Mouse (Mus musculus) heart, embryonic 11.5 days (tissue): ENCODE results near the gene Dnal1. TPM values are rescaled to one million over a fixed set of nuclear protein-coding genes. Genes with fewer than 3 reads are reported as not detected.

Source experiments
- ATAC-seq: fragments of 200-750 bp; cut with Nextera tagmentation; replicated peaks from 2 replicates; pipeline ENCODE4 v1.8.0; 2017; ENCODE audit warnings: moderate library complexity; ENCODE audit not compliant: insufficient number of reproducible peaks, low FRiP score, low TSS enrichment
- H3K27ac ChIP-seq: fragments of 300-500 bp; sonication (generic); 2 replicates; pipeline ENCODE4 v1.5.1; 2014; ENCODE audit warnings: mild to moderate bottlenecking, low read depth, low read length
- H3K27me3 ChIP-seq: fragments of 300-500 bp; sonication (generic); 2 replicates; pipeline ENCODE4 v1.6.1; 2014; ENCODE audit warnings: mild to moderate bottlenecking, low read length, mixed read lengths; ENCODE audit not compliant: control insufficient read depth, insufficient read depth
- H3K36me3 ChIP-seq: fragments of 300-500 bp; sonication (generic); 2 replicates; pipeline ENCODE4 v1.6.1; 2014; ENCODE audit warnings: mild to moderate bottlenecking, low read length, moderate library complexity, mixed read lengths; ENCODE audit not compliant: control insufficient read depth, insufficient read depth
- H3K4me1 ChIP-seq: fragments of 300-500 bp; sonication (generic); 2 replicates; pipeline ENCODE4 v1.6.1; 2014; ENCODE audit warnings: low read length; ENCODE audit not compliant: control insufficient read depth, insufficient read depth
- H3K4me2 ChIP-seq: fragments of 300-500 bp; sonication (generic); 2 replicates; pipeline ENCODE4 v1.6.1; 2014; ENCODE audit warnings: mild to moderate bottlenecking, moderate library complexity
- H3K4me3 ChIP-seq: fragments of 300-500 bp; sonication (generic); 2 replicates; pipeline ENCODE4 v1.5.1; 2014; ENCODE audit warnings: low read depth, low read length
- H3K9ac ChIP-seq: fragments of 300-500 bp; sonication (generic); 2 replicates; pipeline ENCODE4 v1.6.1; 2014; ENCODE audit warnings: mild to moderate bottlenecking, low read depth, low read length, moderate library complexity
- H3K9me3 ChIP-seq: fragments of 300-500 bp; sonication (generic); replicated peaks from 2 replicates; pipeline ENCODE4 v1.6.1; 2016; ENCODE audit warnings: low read length; ENCODE audit not compliant: control insufficient read depth
- WGBS: fragments of 180-500 bp; shearing (Covaris S2); extraction: QIAGEN DNeasy Blood & Tissue Kit; methylation state at CpG from one replicate; pipeline ENCODE4 v1.1.7; 2014; ENCODE audit not compliant: insufficient replicate concordance; 5-methylcytosine and 5-hydroxymethylcytosine counted together
- polyA plus RNA-seq: library from polyadenylated mRNA; unstranded; fragments of >200 nt; fragmentation: Nextera tagmentation; extraction: Ambion mirVana; gene quantifications from 2 replicates; pipeline ENCODE4 v1.2.1, GENCODE M21; 2014

The Dnal1 gene
- polyA plus RNA-seq, 1 experiment from 2014 or later: 2.9 TPM

- no peak overlapping the region for H3K9ac ChIP-seq
- ATAC-seq: no peak
- no peak overlapping the region for H3K4me3 ChIP-seq
- 72% methylated on average over 1 of the region's 1 CpGs for WGBS
- no peak overlapping the region for H3K4me2 ChIP-seq
- H3K4me1 ChIP-seq: no peaks in the 10 kb centered on the region
- no peak overlapping the region for H3K27ac ChIP-seq
- H3K27me3 ChIP-seq: no peaks in the 10 kb centered on the region
- H3K9me3 ChIP-seq: no peaks in the 10 kb centered on the region
- no peaks in the 10 kb centered on the region for H3K36me3 ChIP-seq
These were observed 4.2 kb upstream of the Dnal1 start for GRCm38 (mm10) chr12:84109924-84110323.

DNA sequence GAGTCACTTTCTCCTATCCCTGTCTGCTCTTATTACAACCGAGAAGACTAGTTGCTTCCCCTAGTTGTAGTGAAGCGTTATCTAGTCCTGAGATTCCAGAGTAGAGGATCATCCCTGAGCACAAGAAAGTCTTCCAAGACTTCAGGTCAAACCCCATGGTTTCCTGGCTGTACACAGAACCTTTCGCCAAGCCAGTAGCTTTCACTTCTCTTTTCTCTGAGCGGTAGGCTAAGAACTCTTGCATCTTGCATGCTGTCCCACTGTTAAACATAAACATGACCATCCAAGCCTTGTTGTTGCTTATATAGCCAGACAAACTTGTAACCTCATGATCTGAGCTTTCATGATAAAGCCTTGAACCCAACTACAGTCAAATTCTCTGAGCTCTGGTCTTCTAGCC lies 3.4 kb upstream of the Dnal1 start:
- Histone ChIP-seq H3K36me3 (no peaks in the 10 kb centered on the region), H3K27me3 (no peaks in the 10 kb centered on the region), H3K4me2 (no peak overlapping the region), H3K27ac (no peak overlapping the region), H3K4me1 (no peaks in the 10 kb centered on the region), H3K9me3 (no peaks in the 10 kb centered on the region), H3K4me3 (no peak overlapping the region), H3K9ac (no peak overlapping the region)
- WGBS: 82% methylated on average over 4 of the region's 4 CpGs
- no peak for ATAC-seq

DNA sequence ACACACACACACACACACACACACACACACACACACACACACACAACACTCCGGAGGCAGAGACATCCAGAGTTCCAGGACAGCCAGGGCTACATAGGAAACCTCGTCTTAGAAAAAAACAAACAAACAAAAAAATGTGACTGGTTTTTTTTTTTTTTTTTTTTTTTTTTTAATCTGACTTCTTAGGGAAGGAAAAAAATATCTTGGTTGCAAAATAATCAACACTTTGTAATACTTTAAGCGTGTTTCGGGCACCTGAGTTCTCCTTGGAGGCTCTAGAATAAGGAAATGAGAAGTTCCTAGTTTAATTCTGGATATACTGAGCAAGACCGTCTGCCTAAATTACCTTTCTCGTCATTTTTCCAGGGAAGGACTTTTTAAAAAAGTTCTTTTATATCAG lies 490 bp upstream of the Dnal1 start:
- no peak overlapping the region for H3K9ac ChIP-seq
- peak overlapping the region; percentile 67 for H3K4me2 ChIP-seq
- peak overlapping the region; percentile 79 for H3K4me3 ChIP-seq
- no peaks in the 10 kb centered on the region for H3K36me3 ChIP-seq
- H3K4me1 ChIP-seq: no peaks in the 10 kb centered on the region
- WGBS: 46% methylated on average over 6 of the region's 6 CpGs
- H3K9me3 ChIP-seq: no peaks in the 10 kb centered on the region
- no peaks in the 10 kb centered on the region for H3K27me3 ChIP-seq
- no peak overlapping the region for H3K27ac ChIP-seq
- no peak for ATAC-seq

- 86% methylated on average over 5 of the region's 5 CpGs for WGBS
- H3K27ac ChIP-seq: no peak overlapping the region
- no peak for ATAC-seq
- no peaks in the 10 kb centered on the region for H3K27me3 ChIP-seq
- H3K4me2 ChIP-seq: no peak overlapping the region
- no peak overlapping the region for H3K4me3 ChIP-seq
- no peaks in the 10 kb centered on the region for H3K36me3 ChIP-seq
- no peaks in the 10 kb centered on the region for H3K9me3 ChIP-seq
- no peaks in the 10 kb centered on the region for H3K4me1 ChIP-seq
- H3K9ac ChIP-seq: no peak overlapping the region
These were observed 5.4 kb downstream of the Dnal1 start for GRCm38 (mm10) chr12:84119584-84119983.

GRCm38 (mm10) chr12:84125892-84126291 lies 11.7 kb downstream of the Dnal1 start:
- Histone ChIP-seq H3K4me3 (no peak overlapping the region), H3K9ac (no peak overlapping the region), H3K4me2 (no peak overlapping the region), H3K27me3 (no peaks in the 10 kb centered on the region), H3K27ac (no peak overlapping the region), H3K36me3 (no peaks in the 10 kb centered on the region), H3K4me1 (no peaks in the 10 kb centered on the region), H3K9me3 (no peaks in the 10 kb centered on the region)
- no peak for ATAC-seq
- 74% methylated on average over 12 of the region's 12 CpGs for WGBS

- H3K27me3 ChIP-seq: no peaks in the 10 kb centered on the region
- H3K9ac ChIP-seq: no peak overlapping the region
- no peak overlapping the region for H3K27ac ChIP-seq
- H3K9me3 ChIP-seq: no peaks in the 10 kb centered on the region
- H3K4me3 ChIP-seq: no peak overlapping the region
- WGBS: 73% methylated on average over 2 of the region's 2 CpGs
- H3K36me3 ChIP-seq: peaks cover 3% of the 10 kb centered on the region; the same call in 1 of the 2 replicates
- H3K4me1 ChIP-seq: no peaks in the 10 kb centered on the region
- no peak for ATAC-seq
- no peak overlapping the region for H3K4me2 ChIP-seq
These were observed 12.7 kb downstream of the Dnal1 start for GRCm38 (mm10) chr12:84126899-84127298.

- 82% methylated on average over 6 of the region's 6 CpGs for WGBS
- peaks cover 8% of the 10 kb centered on the region; the same call in 1 of the 2 replicates for H3K36me3 ChIP-seq
- no peaks in the 10 kb centered on the region for H3K27me3 ChIP-seq
- no peak overlapping the region for H3K4me2 ChIP-seq
- H3K9me3 ChIP-seq: no peaks in the 10 kb centered on the region
- H3K4me3 ChIP-seq: no peak overlapping the region
- H3K9ac ChIP-seq: no peak overlapping the region
- no peaks in the 10 kb centered on the region for H3K4me1 ChIP-seq
- no peak for ATAC-seq
- no peak overlapping the region for H3K27ac ChIP-seq
These were observed 14.4 kb downstream of the Dnal1 start for GRCm38 (mm10) chr12:84128576-84128975.

DNA sequence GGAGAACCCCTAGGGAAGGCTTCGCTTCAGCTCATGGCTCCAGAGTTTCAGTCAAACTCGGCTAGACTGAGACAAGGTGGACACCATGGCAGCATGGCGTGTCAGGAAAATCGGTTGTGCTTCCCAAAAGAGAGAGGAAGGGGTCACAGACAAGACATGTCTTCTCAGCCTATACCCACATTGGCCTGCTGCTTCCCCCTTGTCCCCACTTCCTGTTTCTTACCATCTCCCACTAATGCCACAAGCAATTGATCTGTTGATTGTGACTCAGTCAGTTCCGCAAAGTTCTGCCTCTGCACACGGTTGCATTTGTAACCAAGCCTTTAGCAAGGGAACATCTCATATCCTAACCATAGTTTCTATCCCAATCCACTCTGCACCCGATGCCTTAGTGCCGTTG lies 15.8 kb downstream of the Dnal1 start:
- no peak overlapping the region for H3K27ac ChIP-seq
- H3K27me3 ChIP-seq: no peaks in the 10 kb centered on the region

DNA sequence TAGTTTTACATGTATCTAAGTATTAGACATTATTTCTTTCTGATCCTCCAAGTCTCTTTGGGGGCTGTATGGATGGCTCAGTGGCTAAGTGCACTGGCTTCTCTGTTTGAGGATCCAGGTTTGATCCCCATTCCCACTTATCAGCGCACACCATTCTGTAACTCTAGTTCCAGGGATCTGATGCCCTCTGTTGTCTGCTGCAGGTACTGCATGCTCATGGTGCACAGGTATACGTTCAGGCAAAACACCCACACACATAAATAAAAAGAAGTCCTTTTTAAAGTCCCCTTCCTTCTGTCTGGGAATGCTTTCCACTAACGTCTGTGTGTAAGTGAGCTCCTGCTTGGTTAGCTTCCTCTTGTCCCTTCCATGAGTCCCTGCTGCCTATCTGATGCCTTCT lies 18.1 kb downstream of the Dnal1 start:
- no peaks in the 10 kb centered on the region for H3K9me3 ChIP-seq
- H3K27ac ChIP-seq: no peak overlapping the region
- no peaks in the 10 kb centered on the region for H3K27me3 ChIP-seq
- WGBS: 61% methylated on average over 3 of the region's 3 CpGs
- no peak overlapping the region for H3K4me2 ChIP-seq
- no peaks in the 10 kb centered on the region for H3K4me1 ChIP-seq
- no peak overlapping the region for H3K4me3 ChIP-seq
- no peak for ATAC-seq
- no peak overlapping the region for H3K9ac ChIP-seq
- H3K36me3 ChIP-seq: peaks cover 8% of the 10 kb centered on the region; the same call in 1 of the 2 replicates

More for the DNA sequence above, 15.8 kb downstream of the Dnal1 start:
- no peak for ATAC-seq
- Histone ChIP-seq H3K36me3 (peaks cover 8% of the 10 kb centered on the region; the same call in 1 of the 2 replicates), H3K9ac (no peak overlapping the region), H3K4me2 (no peak overlapping the region), H3K4me1 (no peaks in the 10 kb centered on the region), H3K9me3 (no peaks in the 10 kb centered on the region), H3K4me3 (no peak overlapping the region)
- WGBS: 90% methylated on average over 8 of the region's 8 CpGs
